Mouse (Mus musculus) cerebellum, adult 2 months (tissue): ENCODE results near the gene Rgs3.

Source experiments
- CTCF ChIP-seq: fragments of 200-500 bp; IDR thresholded peaks from 2 replicates; pipeline ENCODE4 v1.5.1; 2011; ENCODE audit warnings: low read depth, mild to moderate bottlenecking, control low read depth, low read length, moderate library complexity, borderline replicate concordance; ENCODE audit not compliant: insufficient read depth
- POLR2A ChIP-seq: fragments of 200-500 bp; IDR thresholded peaks from 2 replicates; pipeline ENCODE4 v1.6.1; 2011; ENCODE audit warnings: low read length, control low read depth, borderline replicate concordance; ENCODE audit not compliant: insufficient read depth

DNA sequence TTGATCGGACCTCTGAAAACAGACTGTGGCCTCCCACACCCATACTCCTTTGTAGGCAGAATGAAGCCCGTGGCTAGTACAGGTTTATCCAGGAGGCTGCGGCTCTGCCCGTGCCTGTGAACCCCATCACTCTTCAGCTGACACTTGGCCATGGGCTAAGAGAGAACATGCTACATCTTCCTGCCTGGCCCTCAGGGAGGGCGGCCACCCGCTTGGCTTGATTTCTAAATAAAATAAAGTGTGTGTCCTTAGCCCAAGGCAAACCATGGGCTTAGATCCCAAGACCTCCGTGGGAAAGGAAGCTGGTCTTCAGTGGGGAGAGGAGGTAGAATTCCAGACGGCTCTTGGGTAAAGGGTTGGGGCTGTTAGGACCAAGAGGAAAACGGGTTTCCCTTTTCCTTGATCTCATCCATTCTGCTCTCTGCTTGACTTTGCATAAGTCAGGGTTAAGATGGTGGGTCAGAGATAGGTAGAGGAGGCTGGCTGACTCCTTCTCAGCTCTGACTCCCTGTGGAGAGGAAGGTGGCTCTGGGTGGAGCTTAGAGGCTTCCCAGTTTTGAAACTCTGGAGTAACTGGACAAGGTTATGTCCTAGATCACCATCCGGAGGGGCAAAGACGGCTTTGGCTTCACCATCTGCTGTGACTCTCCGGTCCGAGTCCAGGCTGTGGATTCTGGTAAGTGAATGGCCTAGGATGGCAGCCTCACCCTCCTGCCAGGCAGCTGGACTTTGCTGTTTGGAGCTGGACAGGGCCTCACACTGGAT lies 63.8 kb downstream of the Rgs3 start:
- TF ChIP-seq POLR2A (no peak), CTCF (no peak)
